Mouse (Mus musculus) Patski (cell line): Measurements from ENCODE around the gene Smarcc1. TPM values are rescaled to one million over a fixed set of nuclear protein-coding genes. Genes with fewer than 3 reads are reported as not detected.

Source experiments
- ATAC-seq: fragments of 100-300 bp; one replicate; pipeline ENCODE4 v1.8.0; 2021
- CTCF ChIA-PET: fragments of 350-600 bp; sonication (Branson Sonifier 250); formaldehyde crosslinking; loops from one replicate; lab custom pipeline; 2022; ENCODE audit warnings: inconsistent platforms; lab: Charles Lee
- POLR2A ChIA-PET: fragments of 350-600 bp; sonication (Branson Sonifier 250); formaldehyde crosslinking; loops from one replicate; lab custom pipeline; 2022; ENCODE audit warnings: antibody characterized with exemption, inconsistent platforms; lab: Charles Lee
- DNase-seq: peaks from one replicate; pipeline ENCODE4 v3.0.0-alpha.2; 2011; ENCODE audit warnings: low read depth, low spot score
- H3K27me3 ChIP-seq: fragments of 371-371 bp; one replicate; pipeline ENCODE4 v1.5.1; 2021
- CTCF ChIP-seq: fragments of 100-300 bp; IDR thresholded peaks from one replicate; pipeline ENCODE4 v1.5.1; 2021
- in situ Hi-C: fragments of 300-500 bp; cut with MboI; formaldehyde crosslinking; loops from 3 replicates; pipeline ENCODE4 v1.11.1; 2018; ENCODE audit warnings: low pct_unique_long_range_greater_than_20kb, mixed read lengths
- polyA plus RNA-seq: library from polyadenylated mRNA; unstranded; gene quantifications from one replicate; pipeline ENCODE4 v1.2.3, GENCODE M21; 2021

The Smarcc1 gene
- polyA plus RNA-seq, 1 experiment from 2014 or later, result 65.4 TPM

DNA sequence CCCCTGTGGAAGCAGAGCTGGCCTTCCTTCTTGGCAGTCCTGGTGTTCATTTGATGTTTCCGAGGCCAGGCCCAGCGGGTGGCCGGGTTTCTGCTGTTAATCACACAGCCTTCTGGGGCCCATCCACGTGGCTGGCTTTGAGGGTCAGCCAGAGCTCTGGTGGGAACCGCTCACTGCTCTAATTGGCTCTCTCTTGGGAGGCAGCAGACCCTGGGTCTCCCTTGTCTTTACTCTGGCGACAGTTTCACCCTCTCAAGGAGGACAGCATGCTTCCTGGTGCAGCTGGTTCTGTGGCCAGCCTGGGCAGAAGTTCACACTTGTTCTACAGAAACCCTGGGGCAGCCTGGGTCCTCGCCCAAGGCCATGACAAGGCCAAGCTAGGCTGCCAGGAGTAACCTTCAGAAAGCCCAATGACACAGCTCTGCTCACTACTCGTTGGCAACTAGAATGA, 159.9 kb downstream of the Smarcc1 start:
- in situ Hi-C loops, result no loop called here

DNA sequence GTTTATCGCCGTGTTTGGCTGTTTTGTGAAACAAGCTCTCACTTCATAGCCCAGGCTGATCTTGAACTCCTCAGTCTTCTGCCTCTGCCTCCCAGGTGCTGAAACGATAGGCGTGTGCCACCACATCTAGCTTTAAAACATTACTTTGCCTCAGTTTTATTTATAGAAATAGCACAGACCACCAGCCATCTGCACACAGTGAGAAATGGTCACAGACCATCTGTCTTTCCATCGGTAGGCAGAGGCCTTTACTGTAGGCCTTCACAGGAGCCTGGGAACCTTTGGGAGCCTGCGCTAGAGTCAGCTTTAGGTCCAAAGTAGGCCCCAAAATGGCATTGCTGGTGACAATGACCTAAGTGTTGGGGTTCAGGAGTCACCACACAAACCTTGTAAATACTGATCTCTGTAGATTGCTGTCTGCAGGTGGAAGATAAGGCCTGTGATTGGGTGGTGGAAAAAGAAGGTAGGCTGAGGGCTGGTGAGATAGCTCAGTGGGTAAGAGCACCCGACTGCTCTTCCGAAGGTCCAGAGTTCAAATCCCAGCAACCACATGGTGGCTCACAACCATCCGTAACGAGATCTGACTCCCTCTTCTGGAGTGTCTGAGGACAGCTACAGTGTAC, 166.7 kb downstream of the Smarcc1 start:
- TF ChIP-seq CTCF, result no peak
- no peak for ATAC-seq
- peaks cover 3% of the 10 kb centered on the region for H3K27me3 ChIP-seq
- ChIA-PET POLR2A (no interaction called here), CTCF (no interaction called here)
- no peak for DNase-seq
- in situ Hi-C loops, result no loop called here

More for the DNA sequence above, 159.9 kb downstream of the Smarcc1 start:
- ChIA-PET CTCF (interaction anchor here (1.4 kb wide), 1 partner anchor 17 kb away, joined by 4 read pairs; no protein-coding TSS in a partner anchor), POLR2A (no interaction called here)
- ATAC-seq (no peak), DNase-seq (no peak)
- TF ChIP-seq CTCF, result no peak
- no peaks in the 10 kb centered on the region for H3K27me3 ChIP-seq

DNA sequence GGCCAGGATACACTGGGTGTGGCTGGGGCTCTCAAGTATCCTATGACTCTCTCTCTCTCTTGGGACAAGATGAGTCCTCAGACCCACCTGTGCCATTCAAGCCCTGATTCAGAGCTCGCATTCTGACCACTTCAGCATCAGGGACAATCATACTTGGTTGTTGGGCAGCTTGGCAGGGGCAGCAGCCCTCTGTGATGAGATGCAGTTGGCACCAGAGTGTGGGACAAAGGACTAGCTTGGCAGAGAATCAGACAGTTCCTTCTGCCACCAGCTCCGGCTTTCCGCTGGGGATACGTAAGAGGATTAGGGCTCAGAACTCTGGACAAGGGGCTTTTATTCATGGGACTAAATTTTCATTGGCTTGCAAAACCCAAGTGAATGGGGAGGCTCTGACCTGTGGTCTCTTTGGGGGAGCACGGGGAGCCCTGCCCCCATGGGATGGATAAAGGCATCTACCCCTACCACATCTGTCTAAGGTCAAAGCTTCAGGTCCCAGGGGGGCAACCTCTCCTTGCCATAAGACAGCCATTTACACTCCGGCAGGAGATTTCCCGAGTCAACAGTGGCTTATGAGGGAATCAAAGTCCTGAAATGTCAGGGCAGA, 169.9 kb downstream of the Smarcc1 start:
- in situ Hi-C loops, result no loop called here
- ATAC-seq, result no peak
- H3K27me3 ChIP-seq, result peaks cover 3% of the 10 kb centered on the region
- TF ChIP-seq CTCF, result no peak
- CTCF ChIA-PET, result interaction anchor here (1.2 kb wide), 1 partner anchor 10 kb away, joined by 3 read pairs; no protein-coding TSS in a partner anchor
- POLR2A ChIA-PET, result no interaction called here
- DNase-seq, result no peak

Other genes starting within 250 kb of the Smarcc1 start
- gene Cdc25a, start 242.1 kb upstream of the Smarcc1 start, polyA plus RNA-seq, result 16.3 TPM
- 143 TPM for gene Map4, start 186.2 kb upstream of the Smarcc1 start, polyA plus RNA-seq
- gene Dhx30, start 122 bp downstream of the Smarcc1 start, polyA plus RNA-seq, result 120 TPM
- gene Cspg5, start 126.1 kb downstream of the Smarcc1 start, polyA plus RNA-seq, result 0.41 TPM
- gene Elp6, start 187.5 kb downstream of the Smarcc1 start, polyA plus RNA-seq, result 18.4 TPM
- 54.7 TPM for gene Scap, start 215.6 kb downstream of the Smarcc1 start, polyA plus RNA-seq